Mouse (Mus musculus): ENCODE data around the gene Ulk1. TPM values are rescaled to one million over a fixed set of nuclear protein-coding genes. Genes with fewer than 3 reads are reported as not detected.
"Not testable (repeated sequence)": the region's sequence is repeated elsewhere in the genome, so short reads cannot be mapped to it uniquely, and the experiment has no call there.

Gene Ulk1
- total RNA-seq (2015), result 19.3 and 24.1 TPM in 2 replicates
- total RNA-seq (2017), result 7.6 and 10.0 TPM in 2 replicates

DNA sequence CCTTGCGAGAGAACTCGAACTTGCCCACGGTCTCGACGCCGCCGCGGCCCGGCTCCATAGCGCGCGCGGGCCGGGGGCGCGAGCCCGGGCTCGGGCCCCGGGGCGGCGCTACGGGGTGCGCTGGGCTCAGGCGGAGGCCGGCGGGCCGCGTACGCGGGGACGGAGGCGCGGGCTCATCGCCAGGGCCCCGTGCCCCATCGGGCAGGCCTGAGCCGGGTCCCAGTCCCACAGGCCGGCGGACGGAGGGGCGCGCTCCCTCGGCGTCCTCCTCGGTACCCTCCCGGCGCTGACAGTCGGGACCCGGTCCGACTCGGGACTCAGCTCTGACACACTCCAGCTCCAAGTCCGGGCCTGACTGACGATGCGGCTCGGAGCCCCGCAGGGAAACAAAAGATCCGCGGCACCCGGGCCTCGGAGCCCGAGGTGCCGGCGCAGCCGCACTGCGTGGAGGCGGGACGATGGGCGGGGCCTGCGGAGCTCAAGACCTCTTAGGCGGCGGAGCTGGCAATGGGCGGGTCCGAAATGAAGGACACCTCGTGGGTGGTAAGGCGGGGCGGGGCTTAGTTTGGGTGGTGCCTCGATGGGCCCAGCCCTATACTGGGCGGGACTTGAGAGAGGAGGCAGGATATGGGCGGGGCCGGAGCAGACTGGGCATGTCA, at the start of gene Ulk1:
Ulk1 (minus strand) TSS at position 431 of the 659 bp plus-strand sequence.
- peak; percentile 81 for ATAC-seq (ENCODE audit: poor library complexity, severe bottlenecking)

DNA sequence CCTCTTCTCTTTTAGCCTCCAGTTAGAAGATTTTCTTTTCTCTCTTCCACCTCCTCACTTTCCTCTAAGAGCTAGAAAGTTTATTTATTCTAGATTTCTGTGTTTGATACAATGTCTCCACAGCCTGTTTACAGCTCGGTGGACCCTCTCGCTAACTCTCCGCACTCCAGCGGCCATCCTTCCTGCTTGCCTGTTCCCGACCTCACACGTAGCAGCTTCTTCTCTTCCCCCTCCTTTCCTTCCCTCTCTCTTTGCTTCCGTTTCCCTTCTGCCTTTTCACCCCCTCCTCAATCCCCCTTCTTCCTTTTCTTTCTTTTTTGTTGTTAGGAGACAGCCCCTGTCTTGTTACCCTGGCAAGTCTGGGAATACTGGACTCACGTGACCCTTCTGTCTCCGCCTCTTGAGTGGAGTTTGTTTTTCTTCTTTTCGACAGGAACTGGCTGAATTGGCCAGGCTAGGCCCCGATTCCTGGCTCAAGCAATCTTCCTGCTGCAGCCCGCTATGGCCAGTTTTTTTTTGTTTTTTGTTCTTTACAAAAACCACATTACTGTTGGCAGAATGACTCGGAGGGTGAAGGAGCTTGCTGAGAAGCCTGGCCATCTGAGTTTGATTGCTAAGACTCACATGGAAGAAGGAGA, 49.2 kb upstream of the Ulk1 start:
- ATAC-seq (ENCODE audit: poor library complexity, severe bottlenecking), result no peak

DNA sequence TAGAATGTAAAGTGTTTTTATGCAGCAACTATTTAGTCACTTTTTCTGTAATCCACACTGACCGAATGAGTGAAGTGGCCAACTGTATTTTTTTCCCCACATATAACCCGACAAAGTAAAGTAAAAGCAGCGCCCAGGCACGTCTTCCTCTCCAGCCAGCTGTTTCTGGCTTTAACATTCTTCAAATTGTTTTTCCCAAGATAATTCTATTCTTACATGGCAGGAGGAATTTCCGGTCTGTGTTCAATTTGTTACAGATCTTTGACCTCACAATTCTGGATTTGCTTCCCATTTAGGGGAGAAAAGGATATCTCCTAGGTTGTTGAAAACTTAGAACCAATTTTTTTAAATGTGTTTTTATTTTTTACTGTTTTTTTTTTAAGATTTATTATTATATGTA, 47.2 kb upstream of the Ulk1 start:
- ATAC-seq (ENCODE audit: poor library complexity, severe bottlenecking), result no peak

DNA sequence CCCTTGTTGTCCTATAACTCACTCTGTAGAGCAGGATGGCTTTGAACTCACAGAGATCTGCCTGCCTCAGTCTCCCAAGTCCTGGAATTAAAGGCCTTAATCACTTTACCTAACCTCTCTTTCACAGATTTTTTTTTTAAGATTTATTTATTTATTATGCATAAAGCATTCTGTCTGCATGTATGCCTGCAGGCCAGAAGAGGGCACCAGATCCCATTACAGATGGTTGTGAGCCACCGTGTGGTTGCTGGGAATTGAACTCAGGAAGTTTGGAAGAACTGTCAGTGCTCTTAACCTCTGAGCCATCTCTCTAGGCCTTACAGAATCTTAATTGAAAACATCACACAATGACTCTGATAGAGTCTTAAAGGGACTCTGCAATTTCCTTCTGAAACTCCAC, 43.1 kb upstream of the Ulk1 start:
- no peak for ATAC-seq (ENCODE audit: poor library complexity, severe bottlenecking)

DNA sequence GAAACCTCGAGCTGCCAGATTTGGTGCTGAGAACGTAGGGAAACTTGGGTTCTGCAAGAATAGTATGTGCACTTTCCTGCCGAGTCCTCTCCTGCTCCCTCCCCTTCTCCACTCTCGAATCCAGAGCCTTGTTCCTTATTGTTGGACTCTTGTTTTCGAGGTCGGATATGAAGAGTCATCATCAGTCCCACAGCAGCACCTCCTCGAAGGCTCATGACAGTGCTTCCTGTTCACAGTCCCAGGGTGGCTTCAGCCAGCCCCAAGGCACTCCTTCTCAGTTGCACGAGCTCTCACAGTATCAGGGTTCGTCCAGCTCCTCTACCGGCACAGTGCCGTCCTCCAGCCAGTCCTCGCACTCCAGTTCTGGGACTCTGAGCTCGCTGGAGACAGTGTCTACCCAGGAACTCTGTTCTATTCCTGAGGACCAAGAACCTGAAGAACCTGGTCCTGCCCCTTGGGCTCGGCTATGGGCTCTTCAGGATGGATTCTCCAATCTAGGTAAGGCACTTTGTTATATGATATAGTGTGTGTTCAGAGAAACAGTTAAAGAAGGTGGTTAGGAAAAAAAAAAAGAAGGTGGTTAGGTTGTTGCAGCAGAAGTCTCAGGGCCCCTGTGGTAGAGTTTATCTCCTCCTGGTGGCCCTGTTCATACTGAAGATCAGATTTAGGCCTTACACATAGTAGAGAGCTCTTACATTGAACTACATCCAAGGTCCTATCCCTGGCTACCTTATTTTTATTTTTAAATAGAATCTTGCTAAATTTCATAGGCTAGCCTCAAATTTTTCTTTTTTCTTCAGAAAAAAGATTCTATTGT, 31.4 kb upstream of the Ulk1 start:
- ATAC-seq (ENCODE audit: poor library complexity, severe bottlenecking), result no peak

DNA sequence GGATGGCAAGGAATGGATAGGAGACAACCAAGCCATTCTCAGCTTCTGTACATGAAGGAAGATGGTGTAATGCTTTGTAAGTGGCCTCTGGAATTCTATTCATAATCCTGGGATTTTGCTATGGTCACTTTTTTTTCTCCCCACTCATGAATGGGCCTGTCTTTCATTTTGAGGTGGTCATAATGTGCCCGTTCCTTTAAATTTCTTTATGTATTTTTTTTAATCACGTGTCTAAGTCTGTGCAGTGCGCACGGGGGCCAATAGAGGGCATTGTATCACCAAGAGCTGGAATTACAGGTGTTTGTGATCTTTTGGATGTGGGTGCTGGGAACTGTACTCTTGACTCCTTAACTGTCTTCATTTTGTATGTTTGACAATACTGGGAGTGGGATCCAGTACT, 30.6 kb upstream of the Ulk1 start:
- ATAC-seq (ENCODE audit: poor library complexity, severe bottlenecking), result no peak

DNA sequence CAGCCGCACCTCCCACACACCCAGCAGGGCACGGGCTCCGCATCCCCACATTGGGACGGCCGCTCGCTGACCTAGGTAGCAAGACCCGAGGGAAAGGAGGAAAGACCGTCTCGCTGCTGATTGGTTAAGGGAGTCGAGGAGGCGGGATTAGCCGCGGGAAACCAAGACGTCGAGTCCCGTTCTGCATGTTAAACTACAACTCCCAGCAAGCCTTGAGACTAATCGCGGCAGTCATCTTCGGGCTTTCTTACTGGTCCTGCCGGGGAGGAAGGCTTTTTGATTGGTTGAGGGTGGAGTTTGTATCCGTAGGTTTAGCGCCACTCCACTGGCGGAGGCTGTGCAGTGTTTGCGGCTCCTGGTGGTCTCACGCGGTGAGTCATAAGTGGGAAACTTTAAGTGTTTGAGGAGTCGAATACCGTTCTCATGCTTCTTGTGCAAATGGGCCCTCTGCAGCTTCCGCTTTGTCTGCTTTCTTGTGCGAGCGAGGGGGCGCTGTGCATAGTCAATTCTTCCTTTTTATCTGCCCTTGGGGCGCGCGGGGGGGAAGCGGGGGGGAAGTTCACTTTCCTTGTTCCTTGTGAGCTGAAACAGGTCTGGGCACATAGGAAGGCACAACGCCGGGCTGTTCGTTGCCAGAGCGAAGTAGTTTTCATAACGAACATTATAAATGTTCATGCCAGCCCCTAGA, 29.9 kb upstream of the Ulk1 start, which contains the start of the genes Hscb and Chek2:
Hscb (minus strand) TSS at position 100 of the 688 bp plus-strand sequence.
Chek2 (plus strand) TSS at position 302 of the 688 bp plus-strand sequence.
- ATAC-seq (ENCODE audit: poor library complexity, severe bottlenecking), result peak; percentile 91

DNA sequence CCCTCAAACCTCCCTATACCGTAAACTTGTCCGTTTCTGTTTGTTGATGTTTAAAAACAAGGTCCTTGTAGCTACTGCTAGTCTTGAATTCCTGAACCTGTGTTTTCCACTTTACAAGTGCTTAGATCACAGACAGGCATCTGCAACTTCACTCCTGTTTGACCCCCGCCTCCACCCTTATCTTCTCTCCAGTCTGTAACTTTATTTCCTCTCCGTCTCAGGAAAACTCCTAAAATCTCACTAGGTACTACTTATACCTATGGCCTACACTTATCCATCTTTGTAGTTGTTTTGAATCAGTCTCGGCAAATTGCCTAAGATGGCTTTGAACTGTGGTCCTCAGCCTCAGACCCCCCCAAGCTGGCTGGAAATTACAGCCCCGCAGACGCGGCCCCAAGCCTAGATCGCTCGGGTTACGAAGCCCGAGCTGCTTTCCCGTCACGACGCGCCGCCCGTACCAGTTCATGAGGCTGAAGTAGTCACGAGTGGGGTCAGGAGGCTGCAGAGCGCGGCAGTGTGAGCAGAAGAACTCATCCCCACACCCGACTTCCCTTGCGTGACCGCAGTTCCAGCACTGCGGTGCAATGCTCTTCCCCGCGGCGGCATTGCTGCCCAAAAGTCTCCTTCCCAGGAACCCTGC, 29.3 kb upstream of the Ulk1 start:
- ATAC-seq (ENCODE audit: poor library complexity, severe bottlenecking), result peak; percentile 69

DNA sequence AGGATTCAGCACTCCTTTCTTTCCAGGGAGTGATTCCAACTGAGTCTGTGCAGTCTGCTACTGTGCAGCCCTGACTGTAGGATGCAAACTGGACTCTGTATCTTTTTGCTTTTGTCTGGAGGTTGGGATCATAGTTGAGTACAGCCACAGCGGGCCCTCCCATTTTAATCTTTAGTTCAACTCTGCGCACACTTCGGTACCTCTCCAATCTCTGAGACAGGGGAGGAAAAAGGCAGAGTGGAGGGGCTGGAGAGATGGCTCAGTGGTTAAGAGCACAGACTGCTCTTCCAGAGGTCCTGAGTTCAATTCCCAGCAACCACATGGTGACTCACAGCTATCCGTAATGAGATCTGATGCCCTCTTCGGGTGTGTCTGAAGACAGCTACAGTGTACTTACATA, 28.1 kb upstream of the Ulk1 start:
- ATAC-seq (ENCODE audit: poor library complexity, severe bottlenecking), result not testable (repeated sequence)

DNA sequence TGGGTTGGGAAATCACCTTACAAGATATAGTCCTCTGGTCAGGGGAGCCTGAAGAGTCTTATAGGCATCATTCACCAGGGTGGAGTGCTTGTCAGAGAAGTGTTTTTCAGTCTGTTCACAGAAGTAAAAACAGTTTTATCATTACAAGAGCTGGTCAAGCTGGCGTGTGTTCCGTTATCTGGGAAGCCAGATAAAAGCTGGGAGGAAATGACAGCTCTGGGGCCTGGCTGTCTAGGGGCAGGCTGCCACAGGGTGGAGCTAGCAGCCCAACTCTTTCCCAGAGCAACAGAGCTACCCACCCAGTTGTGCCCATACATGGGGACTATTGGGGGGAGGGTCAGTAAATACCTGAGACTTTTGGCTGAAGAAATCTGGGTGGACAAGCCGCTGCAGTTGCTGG, 26.1 kb upstream of the Ulk1 start:
- ATAC-seq (ENCODE audit: poor library complexity, severe bottlenecking), result 0 out of 2 replicates have a peak, but pooled peaks have one; percentile 6

DNA sequence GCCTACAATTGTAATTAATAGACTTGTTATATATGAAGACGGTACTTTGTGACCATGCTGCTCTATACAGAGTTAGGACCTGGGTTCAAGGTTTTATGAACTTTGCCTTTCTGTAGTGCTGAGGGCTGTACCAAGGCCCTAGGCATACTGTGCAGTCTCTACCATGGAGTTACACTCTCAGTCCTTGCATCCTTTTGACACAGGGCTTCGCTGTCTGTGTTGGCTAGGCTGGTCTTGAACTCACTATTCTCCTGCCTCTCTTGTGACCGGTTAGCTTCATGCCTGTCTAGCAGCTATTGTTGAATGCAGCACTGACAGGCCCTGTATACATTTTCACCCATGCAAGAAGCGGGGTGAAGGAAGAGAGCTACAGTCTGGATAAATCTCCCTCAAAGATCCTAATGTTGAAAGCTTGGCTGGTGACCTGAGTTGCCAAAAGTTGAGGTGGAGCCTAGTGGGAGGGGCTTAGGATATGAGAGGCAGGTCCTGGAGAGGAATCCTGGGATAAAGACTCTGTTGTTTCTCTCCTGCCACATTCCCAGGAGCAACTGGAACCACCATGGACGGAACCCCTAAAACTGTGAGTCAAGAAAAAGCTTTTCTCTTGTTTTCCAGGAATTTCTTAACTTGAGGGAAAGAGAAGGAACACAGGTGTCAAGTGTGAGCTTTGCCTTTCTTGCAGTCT, 21.3 kb upstream of the Ulk1 start:
- no peak for ATAC-seq (ENCODE audit: poor library complexity, severe bottlenecking)

DNA sequence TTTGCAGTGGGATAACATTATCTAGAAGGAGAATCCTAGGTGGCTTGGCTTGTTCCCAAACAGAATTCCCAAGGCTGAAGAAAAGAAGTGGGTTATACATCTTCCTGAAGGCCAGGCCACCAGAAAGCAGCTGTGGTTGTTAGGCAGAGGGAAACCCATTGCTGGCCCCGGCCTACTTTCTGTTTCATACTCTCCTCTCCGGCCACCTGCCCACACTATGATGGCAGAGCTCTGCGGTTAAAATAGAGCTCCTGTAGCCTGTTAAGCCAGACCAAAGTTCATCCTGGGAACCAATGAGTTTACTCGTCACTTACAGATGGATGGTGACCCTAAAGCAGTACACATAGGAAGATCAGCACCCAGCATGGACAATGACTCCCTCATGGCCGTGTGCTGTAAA, 17.7 kb upstream of the Ulk1 start:
- ATAC-seq (ENCODE audit: poor library complexity, severe bottlenecking), result no peak

DNA sequence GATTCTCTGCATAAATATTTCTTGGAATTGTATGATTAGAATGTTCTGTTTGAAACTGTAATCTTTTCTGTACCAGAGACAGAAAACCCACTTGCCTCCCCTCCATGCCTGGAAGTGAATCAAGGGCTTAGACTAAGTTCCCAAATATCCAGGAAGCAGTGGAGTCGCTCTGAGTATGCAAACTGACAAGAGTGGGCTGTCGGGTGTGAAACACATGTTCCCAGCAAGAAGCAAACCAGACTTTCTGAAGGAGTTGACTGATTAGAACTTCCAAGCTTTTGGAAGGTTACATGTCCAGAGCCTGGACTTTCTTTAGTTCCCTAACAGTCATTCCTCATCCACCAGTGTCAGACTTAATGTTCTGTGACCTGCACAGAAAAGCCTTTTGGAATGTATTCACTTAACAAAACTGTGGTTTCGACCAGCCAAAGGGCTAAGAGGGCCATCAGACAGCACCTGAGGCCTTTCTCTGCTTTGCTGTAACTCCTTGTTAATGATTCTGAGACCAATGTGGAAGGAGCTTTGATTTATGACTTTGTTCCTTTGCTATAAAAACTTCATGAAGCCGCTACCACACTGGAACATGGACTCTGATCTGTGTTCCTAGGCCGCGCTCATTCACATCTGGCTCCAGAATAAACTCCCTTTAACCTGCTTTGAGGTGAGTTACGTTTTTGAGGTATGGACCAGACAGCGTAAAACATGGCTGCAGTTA, 17.0 kb upstream of the Ulk1 start:
- no peak for ATAC-seq (ENCODE audit: poor library complexity, severe bottlenecking)

DNA sequence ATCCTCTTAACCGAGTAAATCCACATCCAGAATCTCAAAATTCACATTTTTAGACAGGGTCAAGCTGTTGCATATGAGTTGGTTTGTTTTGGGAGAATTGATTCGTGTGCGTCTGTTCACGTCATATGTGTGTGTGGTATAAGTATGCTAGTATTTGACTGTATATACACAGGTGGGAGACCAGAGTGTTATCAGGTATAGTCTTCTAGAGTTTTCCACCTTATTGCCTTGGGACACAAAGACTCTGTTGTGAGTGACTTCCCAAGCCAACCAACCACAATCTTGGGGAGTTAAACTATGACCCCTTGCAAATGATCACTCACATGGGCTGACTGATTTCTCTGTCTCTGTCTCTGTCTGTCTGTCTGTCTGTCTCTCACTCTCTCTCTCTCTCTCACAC, 14.5 kb upstream of the Ulk1 start:
- no peak for ATAC-seq (ENCODE audit: poor library complexity, severe bottlenecking)

DNA sequence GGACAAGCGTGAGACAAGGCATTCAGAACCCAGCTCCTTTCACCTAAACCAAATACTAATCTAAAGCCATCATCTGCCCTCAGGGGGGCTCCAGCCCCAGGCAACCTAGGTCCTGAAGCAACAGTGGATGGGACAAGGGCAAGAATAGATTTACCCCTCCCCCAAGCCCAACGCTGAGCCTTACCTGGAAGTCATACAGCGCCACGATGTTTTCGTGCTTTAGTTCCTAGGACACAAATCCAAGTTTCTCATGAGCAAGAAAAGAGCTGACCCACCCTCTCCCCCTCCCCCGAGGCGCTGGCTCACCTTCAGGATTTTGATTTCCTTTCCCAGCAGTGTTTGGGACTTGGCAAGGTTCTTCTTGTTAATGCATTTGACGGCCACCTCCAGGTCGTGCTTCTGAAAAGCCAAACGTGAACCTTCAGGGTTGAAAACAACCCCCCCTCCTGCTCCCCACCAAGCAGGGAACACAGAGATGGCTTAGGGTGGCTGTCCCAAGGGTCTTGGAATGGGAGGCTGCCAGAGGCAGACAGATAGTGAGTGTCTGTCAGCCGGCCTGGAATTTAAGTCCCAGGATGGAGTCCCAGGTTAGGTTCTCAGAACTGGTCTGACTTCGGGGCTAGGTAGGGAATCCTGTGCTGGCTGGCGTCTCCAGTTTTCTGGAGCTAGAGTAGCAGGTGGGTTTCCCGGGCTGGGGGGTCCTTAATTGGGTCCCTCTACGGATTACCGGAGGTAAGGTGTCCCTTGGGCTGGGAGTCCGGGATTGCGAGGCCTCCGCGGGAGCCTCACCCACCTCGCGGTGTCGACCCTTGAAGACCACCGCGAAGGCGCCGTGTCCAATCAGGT, 853 bp downstream of the Ulk1 start:
- ATAC-seq (ENCODE audit: poor library complexity, severe bottlenecking), result no peak

DNA sequence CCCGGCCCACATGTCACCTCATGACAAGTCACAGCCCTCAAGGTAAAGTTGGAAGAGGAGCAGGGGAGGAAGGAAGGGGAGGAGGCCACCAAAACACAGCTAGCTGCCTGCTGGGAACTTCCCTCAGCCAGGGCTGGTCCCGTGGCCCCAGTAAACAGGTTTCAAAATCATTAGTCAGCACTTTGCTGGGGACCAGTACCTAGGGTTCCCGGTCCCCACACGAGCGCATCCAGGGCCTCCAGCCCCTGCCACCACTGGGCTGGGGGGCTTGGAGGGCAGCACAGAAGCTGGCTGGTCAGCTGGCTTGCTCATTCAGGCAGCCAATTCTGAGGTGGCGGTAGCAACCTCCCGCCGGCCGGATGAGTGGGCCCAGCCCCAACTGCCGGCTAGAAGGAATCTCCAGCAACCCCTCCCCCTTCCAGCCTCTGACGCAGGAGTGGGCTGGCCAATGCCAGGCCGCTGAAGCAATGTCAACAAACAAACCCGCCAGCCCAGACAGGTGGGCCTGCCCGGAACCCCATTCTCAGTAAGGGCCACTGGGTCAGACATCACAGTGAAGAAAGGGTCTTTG, 1.8 kb downstream of the Ulk1 start:
- ATAC-seq (ENCODE audit: poor library complexity, severe bottlenecking), result peak; percentile 70

DNA sequence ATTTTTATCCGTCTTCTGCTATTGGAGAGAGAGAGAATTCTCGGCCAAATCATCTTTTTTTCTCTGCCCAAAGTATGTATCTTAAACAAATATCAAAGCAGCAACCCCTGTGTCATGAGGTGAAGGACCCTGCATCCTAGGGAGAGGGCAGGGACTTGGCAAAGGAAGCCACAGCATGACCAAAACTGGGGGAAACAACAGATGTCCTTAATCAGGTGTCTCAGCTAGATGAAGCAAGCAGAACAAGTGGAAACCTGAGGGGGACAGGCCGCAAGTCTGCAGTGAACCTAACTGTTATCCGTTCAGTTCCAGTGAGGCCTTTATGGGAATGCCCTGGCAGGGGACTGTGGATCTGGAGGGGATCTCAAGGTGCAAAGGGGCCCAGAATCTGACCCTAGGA, 2.4 kb downstream of the Ulk1 start:
- no peak for ATAC-seq (ENCODE audit: poor library complexity, severe bottlenecking)

DNA sequence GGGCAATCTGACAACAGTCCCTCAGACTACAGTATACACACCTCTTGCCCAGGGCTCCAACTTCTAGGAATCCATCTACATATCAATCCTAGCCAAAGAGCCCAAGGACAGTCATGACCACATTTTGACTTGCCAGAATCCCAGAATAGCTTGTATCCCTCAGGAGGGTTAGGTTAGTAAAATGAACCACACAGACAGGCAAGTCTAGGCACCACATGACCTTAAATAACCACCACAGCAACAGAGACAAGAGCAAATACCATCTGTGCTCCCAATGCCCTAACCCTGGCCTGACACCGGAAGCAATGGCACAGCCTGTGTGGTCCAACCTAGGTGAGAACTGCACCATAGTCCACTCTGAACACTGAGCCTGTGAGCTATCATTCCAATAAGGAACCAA, 3.2 kb downstream of the Ulk1 start:
- no peak for ATAC-seq (ENCODE audit: poor library complexity, severe bottlenecking)
